Mouse (Mus musculus): ENCODE results near the gene Phlpp1.

Gene Phlpp1

GRCm38 (mm10) chr1:106316641-106317304 is 145.2 kb downstream of the Phlpp1 start:
- DNase-seq (ENCODE audit: low read depth), result no peak

GRCm38 (mm10) chr1:106318341-106318740 is 146.8 kb downstream of the Phlpp1 start:
- no peak for DNase-seq (ENCODE audit: low read depth)

- DNase-seq (ENCODE audit: low read depth), result no peak
These were observed 149.0 kb downstream of the Phlpp1 start for GRCm38 (mm10) chr1:106320583-106320982.

GRCm38 (mm10) chr1:106321432-106322126 is 150.0 kb downstream of the Phlpp1 start:
- DNase-seq (ENCODE audit: low read depth), result no peak

GRCm38 (mm10) chr1:106326691-106327090 is 155.1 kb downstream of the Phlpp1 start:
- DNase-seq (ENCODE audit: low read depth), result no peak

GRCm38 (mm10) chr1:106342100-106342499 is 170.5 kb downstream of the Phlpp1 start:
- DNase-seq (ENCODE audit: low read depth), result no peak

GRCm38 (mm10) chr1:106345265-106345664 is 173.7 kb downstream of the Phlpp1 start:
- DNase-seq (ENCODE audit: low read depth), result no peak

GRCm38 (mm10) chr1:106346776-106347175 is 175.2 kb downstream of the Phlpp1 start:
- no peak for DNase-seq (ENCODE audit: low read depth)

GRCm38 (mm10) chr1:106349116-106349515 is 177.6 kb downstream of the Phlpp1 start:
- no peak for DNase-seq (ENCODE audit: low read depth)

GRCm38 (mm10) chr1:106351512-106351911 is 180.0 kb downstream of the Phlpp1 start:
- DNase-seq (ENCODE audit: low read depth), result no peak

GRCm38 (mm10) chr1:106352801-106353511 is 181.4 kb downstream of the Phlpp1 start:
- no peak for DNase-seq (ENCODE audit: low read depth)

- no peak for DNase-seq (ENCODE audit: low read depth)
These were observed 182.4 kb downstream of the Phlpp1 start for GRCm38 (mm10) chr1:106353993-106354392.

- no peak for DNase-seq (ENCODE audit: low read depth)
These were observed 187.9 kb downstream of the Phlpp1 start for GRCm38 (mm10) chr1:106359474-106359873.

- DNase-seq (ENCODE audit: low read depth), result no peak
These were observed 191.5 kb downstream of the Phlpp1 start for GRCm38 (mm10) chr1:106362841-106363604.

GRCm38 (mm10) chr1:106369330-106369729 is 197.8 kb downstream of the Phlpp1 start:
- no peak for DNase-seq (ENCODE audit: low read depth)

- no peak for DNase-seq (ENCODE audit: low read depth)
These were observed 200.9 kb downstream of the Phlpp1 start for GRCm38 (mm10) chr1:106372446-106372845.

- no peak for DNase-seq (ENCODE audit: low read depth)
These were observed 202.1 kb downstream of the Phlpp1 start for GRCm38 (mm10) chr1:106373656-106374055.

GRCm38 (mm10) chr1:106374274-106374673 is 202.7 kb downstream of the Phlpp1 start:
- DNase-seq (ENCODE audit: low read depth), result no peak

- no peak for DNase-seq (ENCODE audit: low read depth)
These were observed 203.4 kb downstream of the Phlpp1 start for GRCm38 (mm10) chr1:106374971-106375370.

GRCm38 (mm10) chr1:106376003-106376402 is 204.5 kb downstream of the Phlpp1 start:
- DNase-seq (ENCODE audit: low read depth), result no peak

- no peak for DNase-seq (ENCODE audit: low read depth)
These were observed 208.9 kb downstream of the Phlpp1 start for GRCm38 (mm10) chr1:106380465-106380864.

GRCm38 (mm10) chr1:106386542-106386941 is 215.0 kb downstream of the Phlpp1 start:
- DNase-seq (ENCODE audit: low read depth), result no peak
